Mouse (Mus musculus): ENCODE data around the gene Miip. TPM values are rescaled to one million over a fixed set of nuclear protein-coding genes. Genes with fewer than 3 reads are reported as not detected.

Miip gene
- polyA plus RNA-seq, 1 experiment: 37.6 TPM

DNA sequence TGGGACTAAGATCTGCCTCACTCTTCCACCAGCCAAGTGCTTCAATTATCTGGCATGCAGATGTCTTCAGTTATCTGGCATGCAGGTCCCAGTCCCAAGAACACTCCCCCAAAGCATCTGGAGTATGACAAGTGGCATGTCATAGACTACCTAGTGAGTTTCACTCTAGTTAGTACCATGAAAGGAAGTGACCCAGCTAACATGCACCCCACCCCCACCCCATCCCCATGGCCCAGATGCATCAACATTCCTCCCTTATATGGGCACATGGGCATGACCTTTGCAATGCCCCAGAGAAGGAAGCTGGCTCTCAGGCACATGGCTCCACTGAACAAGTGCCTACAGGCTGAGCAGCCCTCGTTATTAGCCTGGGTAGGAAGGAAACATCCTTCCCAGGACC, 27.8 kb upstream of the Miip start:
- TF ChIP-seq CTCF (IDR thresholded peaks at IDR 0.05; ENCODE audit: low read depth, low read length): no peak
- TF ChIP-seq POLR2A (IDR thresholded peaks at IDR 0.05; ENCODE audit: borderline replicate concordance, low read depth, low read length): no peak
- no peak overlapping the region for H3K4me3 ChIP-seq (ENCODE audit: insufficient read depth, low read length)
- peaks cover 9% of the 10 kb centered on the region for H3K4me1 ChIP-seq (ENCODE audit: control insufficient read depth, insufficient read depth, low read length)
- H3K27ac ChIP-seq (ENCODE audit: insufficient read depth, low read depth, low read length): no peak overlapping the region

- Histone ChIP-seq H3K4me3 (ENCODE audit: insufficient read depth, low read length) (no peak overlapping the region), H3K27ac (ENCODE audit: insufficient read depth, low read depth, low read length) (no peak overlapping the region), H3K4me1 (ENCODE audit: control insufficient read depth, insufficient read depth, low read length) (peaks cover 9% of the 10 kb centered on the region)
- no peak for TF ChIP-seq CTCF (IDR thresholded peaks at IDR 0.05; ENCODE audit: low read depth, low read length)
- TF ChIP-seq POLR2A (IDR thresholded peaks at IDR 0.05; ENCODE audit: borderline replicate concordance, low read depth, low read length): no peak
These were observed 27.3 kb upstream of the Miip start for GRCm38 (mm10) chr4:147895815-147896330.

- Histone ChIP-seq H3K27ac (ENCODE audit: insufficient read depth, low read depth, low read length) (no peak overlapping the region), H3K4me1 (ENCODE audit: control insufficient read depth, insufficient read depth, low read length) (no peaks in the 10 kb centered on the region), H3K4me3 (ENCODE audit: insufficient read depth, low read length) (no peak overlapping the region)
- TF ChIP-seq POLR2A (IDR thresholded peaks at IDR 0.05; ENCODE audit: borderline replicate concordance, low read depth, low read length) (no peak), CTCF (IDR thresholded peaks at IDR 0.05; ENCODE audit: low read depth, low read length) (no peak)
These were observed 21.7 kb upstream of the Miip start for GRCm38 (mm10) chr4:147890341-147890740.

- H3K4me3 ChIP-seq (ENCODE audit: insufficient read depth, low read length): no peak overlapping the region
- no peak for TF ChIP-seq CTCF (IDR thresholded peaks at IDR 0.05; ENCODE audit: low read depth, low read length)
- TF ChIP-seq POLR2A (IDR thresholded peaks at IDR 0.05; ENCODE audit: borderline replicate concordance, low read depth, low read length): no peak
- no peaks in the 10 kb centered on the region for H3K4me1 ChIP-seq (ENCODE audit: control insufficient read depth, insufficient read depth, low read length)
- H3K27ac ChIP-seq (ENCODE audit: insufficient read depth, low read depth, low read length): no peak overlapping the region
These were observed 19.6 kb upstream of the Miip start for GRCm38 (mm10) chr4:147888237-147888636.

- TF ChIP-seq POLR2A (IDR thresholded peaks at IDR 0.05; ENCODE audit: borderline replicate concordance, low read depth, low read length) (no peak), CTCF (IDR thresholded peaks at IDR 0.05; ENCODE audit: low read depth, low read length) (no peak)
- Histone ChIP-seq H3K4me3 (ENCODE audit: insufficient read depth, low read length) (no peak overlapping the region), H3K4me1 (ENCODE audit: control insufficient read depth, insufficient read depth, low read length) (no peaks in the 10 kb centered on the region), H3K27ac (ENCODE audit: insufficient read depth, low read depth, low read length) (no peak overlapping the region)
These were observed 18.7 kb upstream of the Miip start for GRCm38 (mm10) chr4:147887277-147887676.

DNA sequence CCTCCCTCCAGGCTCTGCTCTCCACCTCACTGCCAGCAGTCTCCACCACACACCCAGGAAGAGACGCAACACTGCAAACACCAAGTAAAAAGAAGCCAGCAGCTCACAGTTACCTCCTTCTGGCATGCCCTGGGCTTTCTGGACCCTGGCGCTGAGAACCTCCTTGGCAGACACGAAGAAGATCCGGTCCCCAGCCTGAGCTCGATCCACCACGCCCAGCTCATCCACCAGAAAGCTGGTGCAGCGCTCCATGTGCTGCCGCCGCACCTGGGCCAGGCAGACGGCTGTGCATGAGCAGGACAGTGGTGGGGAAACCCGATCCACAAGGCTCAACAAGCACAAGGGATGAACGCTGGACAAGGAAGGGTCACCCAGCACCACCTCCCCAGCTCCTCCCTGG, 17.5 kb upstream of the Miip start:
- no peak overlapping the region for H3K4me3 ChIP-seq (ENCODE audit: insufficient read depth, low read length)
- H3K27ac ChIP-seq (ENCODE audit: insufficient read depth, low read depth, low read length): no peak overlapping the region
- no peaks in the 10 kb centered on the region for H3K4me1 ChIP-seq (ENCODE audit: control insufficient read depth, insufficient read depth, low read length)
- no peak for TF ChIP-seq POLR2A (IDR thresholded peaks at IDR 0.05; ENCODE audit: borderline replicate concordance, low read depth, low read length)

DNA sequence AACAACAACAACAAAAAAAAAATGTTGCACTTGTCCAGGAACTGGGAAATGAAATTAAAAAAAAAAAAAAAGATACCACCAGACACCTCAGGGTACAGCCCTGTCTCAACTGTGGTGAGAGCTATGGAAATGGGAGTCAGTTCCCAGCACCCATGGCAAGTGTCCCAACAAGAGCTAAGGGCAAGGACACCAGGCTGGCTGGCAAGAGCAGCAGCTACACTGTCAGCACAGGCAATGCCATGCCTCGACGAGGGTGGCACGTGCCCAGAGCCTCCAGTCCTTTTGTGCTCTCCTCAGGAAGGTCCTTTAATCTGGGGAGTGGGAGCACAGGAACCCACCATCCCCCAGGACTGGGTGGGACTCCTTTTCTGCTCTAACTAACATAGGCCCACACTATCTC, 15.5 kb upstream of the Miip start:
- H3K27ac ChIP-seq (ENCODE audit: insufficient read depth, low read depth, low read length): no peak overlapping the region
- no peak for TF ChIP-seq CTCF (IDR thresholded peaks at IDR 0.05; ENCODE audit: low read depth, low read length)
- no peak for TF ChIP-seq POLR2A (IDR thresholded peaks at IDR 0.05; ENCODE audit: borderline replicate concordance, low read depth, low read length)
- no peaks in the 10 kb centered on the region for H3K4me1 ChIP-seq (ENCODE audit: control insufficient read depth, insufficient read depth, low read length)
- no peak overlapping the region for H3K4me3 ChIP-seq (ENCODE audit: insufficient read depth, low read length)

DNA sequence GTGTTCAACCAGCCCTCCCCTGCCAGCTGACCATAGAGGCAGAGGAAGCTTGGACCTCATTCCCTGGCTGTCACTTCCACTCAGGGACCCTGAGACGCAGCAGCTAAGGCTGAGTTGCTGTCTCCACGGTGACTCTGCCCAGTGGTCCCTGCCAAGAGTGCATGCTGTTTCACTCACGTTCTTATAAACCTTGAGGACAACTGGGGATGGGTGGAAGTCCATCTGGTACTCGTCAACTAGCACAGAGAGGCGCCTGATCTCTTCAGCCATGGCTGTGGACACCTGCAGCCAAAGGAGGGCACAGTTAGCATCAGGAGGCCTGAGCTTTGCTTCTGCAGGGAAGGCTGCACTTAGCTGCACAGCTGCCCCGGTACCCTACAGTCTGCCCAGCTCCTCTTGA, 14.4 kb upstream of the Miip start:
- Histone ChIP-seq H3K4me3 (ENCODE audit: insufficient read depth, low read length) (no peak overlapping the region), H3K4me1 (ENCODE audit: control insufficient read depth, insufficient read depth, low read length) (no peaks in the 10 kb centered on the region), H3K27ac (ENCODE audit: insufficient read depth, low read depth, low read length) (no peak overlapping the region)
- no peak for TF ChIP-seq CTCF (IDR thresholded peaks at IDR 0.05; ENCODE audit: low read depth, low read length)
- TF ChIP-seq POLR2A (IDR thresholded peaks at IDR 0.05; ENCODE audit: borderline replicate concordance, low read depth, low read length): no peak

DNA sequence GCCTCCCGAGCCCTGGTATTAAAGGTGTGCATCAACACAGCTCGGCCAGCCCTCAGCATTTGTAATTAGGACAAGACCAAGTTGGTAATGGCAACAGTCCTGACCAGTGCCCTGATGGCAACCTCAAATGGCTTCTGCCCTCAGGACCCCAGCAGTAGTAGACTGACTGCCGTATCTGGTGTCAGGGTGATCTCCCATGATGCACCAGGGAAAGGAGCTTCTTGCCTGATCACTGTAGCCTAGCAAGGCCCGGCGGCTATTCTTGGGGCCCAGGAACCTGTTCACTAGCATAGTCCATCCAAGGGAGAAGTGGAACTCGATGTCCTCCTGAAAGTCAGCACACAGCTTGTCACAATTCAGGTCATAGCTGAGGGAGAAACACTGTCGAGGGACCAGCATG, 13.2 kb upstream of the Miip start:
- H3K4me1 ChIP-seq (ENCODE audit: control insufficient read depth, insufficient read depth, low read length): no peaks in the 10 kb centered on the region
- no peak for TF ChIP-seq CTCF (IDR thresholded peaks at IDR 0.05; ENCODE audit: low read depth, low read length)
- TF ChIP-seq POLR2A (IDR thresholded peaks at IDR 0.05; ENCODE audit: borderline replicate concordance, low read depth, low read length): no peak
- no peak overlapping the region for H3K4me3 ChIP-seq (ENCODE audit: insufficient read depth, low read length)

DNA sequence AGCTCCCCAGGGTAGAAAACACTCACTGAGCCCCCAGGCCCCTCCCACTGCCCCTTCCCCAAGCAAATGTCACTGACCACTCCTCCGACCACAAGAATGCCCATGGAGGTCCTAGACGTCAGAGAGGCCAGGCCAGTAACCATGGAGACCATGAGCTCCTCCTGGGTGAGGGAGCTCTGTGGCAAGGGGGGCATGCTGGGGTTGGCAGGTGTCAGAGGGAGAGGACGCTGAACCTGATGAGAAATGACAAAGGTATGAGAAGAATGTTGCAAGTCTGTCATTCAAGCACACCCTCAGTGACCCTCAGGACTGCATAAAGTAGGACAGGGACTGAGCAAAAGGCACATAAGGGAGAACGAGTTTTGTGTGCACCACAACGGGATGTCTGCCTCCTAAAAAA, 11.2 kb upstream of the Miip start:
- Histone ChIP-seq H3K27ac (ENCODE audit: insufficient read depth, low read depth, low read length) (no peak overlapping the region), H3K4me1 (ENCODE audit: control insufficient read depth, insufficient read depth, low read length) (no peaks in the 10 kb centered on the region), H3K4me3 (ENCODE audit: insufficient read depth, low read length) (no peak overlapping the region)
- TF ChIP-seq CTCF (IDR thresholded peaks at IDR 0.05; ENCODE audit: low read depth, low read length): no peak

More for the DNA sequence above, 13.2 kb upstream of the Miip start:
- no peak overlapping the region for H3K27ac ChIP-seq (ENCODE audit: insufficient read depth, low read depth, low read length)

- Histone ChIP-seq H3K4me1 (ENCODE audit: control insufficient read depth, insufficient read depth, low read length) (no peaks in the 10 kb centered on the region), H3K27ac (ENCODE audit: insufficient read depth, low read depth, low read length) (no peak overlapping the region), H3K4me3 (ENCODE audit: insufficient read depth, low read length) (no peak overlapping the region)
- TF ChIP-seq POLR2A (IDR thresholded peaks at IDR 0.05; ENCODE audit: borderline replicate concordance, low read depth, low read length) (no peak), CTCF (IDR thresholded peaks at IDR 0.05; ENCODE audit: low read depth, low read length) (no peak)
These were observed 10.8 kb upstream of the Miip start for GRCm38 (mm10) chr4:147879456-147879855.
